Mouse (Mus musculus): ENCODE results near the gene Ppp1cc.
"Not testable (repeated sequence)": the region's sequence is repeated elsewhere in the genome, so short reads cannot be mapped to it uniquely, and the experiment has no call there.

Ppp1cc gene

DNA sequence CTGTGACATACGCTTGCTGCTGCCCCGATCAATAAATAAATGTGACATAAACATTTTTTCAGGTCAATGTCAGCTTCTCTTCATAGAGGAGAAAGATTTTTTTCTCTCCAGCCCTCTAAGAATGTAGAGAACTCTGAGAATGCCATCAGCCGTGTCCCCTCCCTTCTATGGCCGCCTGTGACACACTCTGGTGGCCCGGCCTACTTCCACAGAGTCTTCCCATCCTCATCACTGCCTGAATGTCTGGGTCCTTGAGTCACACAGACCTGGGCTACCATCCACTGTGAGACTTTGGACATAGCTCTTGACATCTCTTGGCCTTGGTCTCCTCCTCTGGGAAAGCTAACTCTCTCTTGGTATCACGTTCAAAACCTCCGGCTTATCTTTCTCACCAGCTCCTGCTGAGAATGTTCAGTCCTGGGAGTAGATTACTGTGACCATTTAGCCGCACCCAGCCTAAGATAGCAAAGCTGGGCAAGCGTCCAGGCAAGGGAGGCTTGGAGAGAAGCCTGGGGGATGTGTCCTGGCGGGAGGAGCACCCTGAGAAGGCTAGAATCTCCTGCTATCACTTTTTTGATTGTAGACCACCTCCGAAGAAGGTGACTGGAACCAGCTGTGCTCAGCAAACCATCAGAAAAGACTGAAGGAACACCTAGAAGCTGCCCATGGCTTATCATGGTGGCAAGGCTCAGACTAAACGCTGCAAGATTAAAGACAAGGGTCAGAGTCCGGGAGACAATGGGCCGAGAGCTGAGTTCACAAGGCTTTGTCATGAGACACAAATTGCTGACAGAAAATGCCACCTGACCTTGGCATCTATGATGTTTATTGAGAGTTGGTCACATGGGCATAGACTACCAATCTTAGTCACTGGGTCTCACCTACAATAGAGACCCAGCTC, 21.3 kb upstream of the Ppp1cc start:
- DNase-seq (ENCODE audit: low spot score in 2 of 2): no peak

DNA sequence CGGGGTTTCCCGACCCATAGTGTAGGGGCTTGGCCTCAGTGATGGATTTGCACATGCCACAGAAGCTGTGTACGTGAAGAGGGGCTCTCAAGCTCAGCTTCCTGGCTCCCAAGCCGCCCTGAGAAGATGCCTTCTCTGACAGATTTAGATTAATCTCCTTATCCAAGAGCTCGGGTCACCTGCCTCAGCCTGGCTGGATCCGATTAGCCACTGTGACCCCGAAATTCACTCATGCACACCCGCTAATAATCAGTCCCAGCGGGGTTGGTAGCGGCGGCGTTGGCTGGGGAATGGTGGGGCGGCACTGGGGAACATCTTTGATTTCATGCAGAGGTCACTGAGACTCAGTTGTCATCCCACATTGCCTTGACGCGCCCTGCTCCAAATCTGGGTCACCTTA, 19.2 kb upstream of the Ppp1cc start:
- DNase-seq (ENCODE audit: low spot score in 2 of 2): no peak

DNA sequence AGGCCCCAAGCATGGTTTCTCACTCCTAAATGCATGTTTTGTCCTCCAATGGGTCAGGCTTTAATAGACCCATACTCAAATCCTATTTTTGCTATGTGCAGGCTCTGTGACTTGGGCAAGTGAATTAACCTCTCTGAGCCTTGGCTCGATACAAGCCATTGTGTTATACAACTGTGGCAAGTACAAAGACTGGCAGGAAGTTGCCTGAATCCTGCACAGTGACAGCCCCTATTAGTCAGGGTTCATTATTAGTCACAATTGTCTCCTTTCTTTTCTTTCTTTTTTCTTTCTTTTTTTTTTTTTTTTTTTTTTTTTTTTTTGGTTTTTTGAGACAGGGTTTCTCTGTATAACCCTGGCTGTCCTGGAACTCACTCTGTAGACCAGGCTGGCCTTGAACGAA, 18.3 kb upstream of the Ppp1cc start:
- DNase-seq (ENCODE audit: low spot score in 2 of 2): not testable (repeated sequence)

DNA sequence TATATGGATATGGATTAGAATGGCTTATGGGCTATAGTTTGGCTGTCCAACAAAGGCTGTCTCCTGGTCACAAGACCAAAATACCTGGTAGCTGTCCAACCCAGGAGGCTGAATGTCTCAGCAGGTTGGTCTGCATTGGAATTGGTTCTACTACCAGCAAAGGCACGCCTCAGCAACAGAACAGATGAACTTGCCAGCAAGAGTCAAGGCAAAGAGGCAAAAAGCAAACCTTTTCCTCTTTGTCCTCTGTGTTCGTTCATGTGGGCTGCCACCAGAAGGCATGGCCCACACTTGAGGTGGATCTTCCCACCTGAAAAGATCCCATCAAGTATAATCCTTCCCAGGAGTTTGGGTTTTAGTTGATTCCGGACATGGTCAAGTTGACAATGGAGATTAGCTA, 17.4 kb upstream of the Ppp1cc start, which contains the start of gene Ccdc63:
Gene Ccdc63, minus strand, starts transcription at position 101 of the 400 bp plus-strand sequence.
- no peak for DNase-seq (ENCODE audit: low spot score in 2 of 2)

DNA sequence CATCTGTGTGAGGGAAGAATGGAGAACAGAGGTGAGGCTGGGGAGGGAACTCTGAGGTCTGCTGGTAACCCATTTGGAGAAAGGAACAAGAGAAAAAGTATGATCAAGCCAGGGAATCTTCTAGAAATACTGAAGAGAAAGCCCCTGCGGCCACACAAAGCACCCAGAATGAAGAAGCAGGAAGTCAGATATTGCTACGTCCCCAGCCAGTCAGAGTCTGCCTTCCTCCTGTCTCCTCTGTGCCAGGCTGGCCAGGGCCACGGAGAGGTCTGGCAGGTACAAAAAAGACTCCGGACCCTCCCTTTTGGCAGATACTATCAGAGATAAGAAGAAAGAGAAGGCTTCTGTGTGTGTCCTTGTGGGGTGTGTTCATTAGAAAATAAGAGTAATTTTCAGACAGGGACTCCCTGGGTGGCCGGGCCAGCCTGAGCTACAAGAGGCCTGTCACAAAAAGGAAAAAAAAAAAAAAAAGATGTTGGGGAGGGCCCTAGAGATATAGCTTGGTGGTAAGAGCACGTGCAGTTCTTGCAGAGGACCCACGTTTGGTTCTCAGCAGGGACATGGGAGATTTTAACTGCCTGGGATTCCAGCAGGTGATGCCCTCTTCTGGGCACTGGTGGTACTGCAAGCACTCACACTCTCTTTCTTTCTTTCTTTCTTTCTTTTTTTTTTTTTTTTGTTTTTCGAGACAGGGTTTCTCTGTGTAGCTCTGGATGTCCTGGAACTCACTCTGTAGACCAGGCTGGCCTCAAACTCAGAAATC, 15.7 kb upstream of the Ppp1cc start:
- DNase-seq (ENCODE audit: low spot score in 2 of 2): no peak

DNA sequence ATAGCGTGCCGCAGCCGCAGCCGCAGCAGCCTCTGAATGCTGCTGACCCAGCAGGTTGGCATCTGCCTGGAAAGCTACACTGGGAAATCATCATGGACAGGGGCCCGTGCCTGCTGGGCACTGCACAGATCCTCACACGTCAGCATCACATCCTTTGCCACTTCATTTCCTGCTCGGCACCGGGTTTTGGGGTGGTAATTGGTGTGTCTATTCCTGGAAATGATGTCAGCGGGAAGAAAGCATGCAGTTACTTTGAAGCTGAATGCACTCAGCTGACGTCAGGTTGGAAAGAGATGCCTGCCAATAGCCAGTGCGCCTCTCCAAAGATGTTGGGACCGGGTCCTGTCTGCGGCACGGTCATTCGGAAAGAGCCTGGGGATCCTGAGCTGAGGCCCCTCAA, 14.5 kb upstream of the Ppp1cc start:
- DNase-seq (ENCODE audit: low spot score in 2 of 2): peak in 1 of 2 experiments; percentile 55

DNA sequence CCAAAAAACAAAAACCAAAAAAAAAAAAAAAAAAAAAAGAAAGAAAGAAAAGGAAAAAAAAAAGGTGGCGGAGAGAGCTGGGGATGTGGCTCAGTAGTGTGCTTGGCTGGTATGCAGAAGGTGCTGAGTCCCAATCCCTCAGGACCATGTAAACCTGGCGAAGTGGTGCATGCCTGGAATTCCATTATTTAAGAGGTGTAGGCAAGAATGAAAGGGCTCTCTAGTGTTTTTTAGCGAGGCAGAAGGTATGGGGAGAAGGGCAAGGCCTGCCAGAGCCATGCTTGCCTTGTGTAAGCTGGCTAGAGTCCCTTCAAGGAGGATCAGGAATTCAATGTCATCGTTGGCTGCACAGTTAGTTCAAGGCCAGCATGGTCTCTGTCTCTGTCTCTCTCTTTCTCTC, 13.3 kb upstream of the Ppp1cc start:
- no peak for DNase-seq (ENCODE audit: low spot score in 2 of 2)

DNA sequence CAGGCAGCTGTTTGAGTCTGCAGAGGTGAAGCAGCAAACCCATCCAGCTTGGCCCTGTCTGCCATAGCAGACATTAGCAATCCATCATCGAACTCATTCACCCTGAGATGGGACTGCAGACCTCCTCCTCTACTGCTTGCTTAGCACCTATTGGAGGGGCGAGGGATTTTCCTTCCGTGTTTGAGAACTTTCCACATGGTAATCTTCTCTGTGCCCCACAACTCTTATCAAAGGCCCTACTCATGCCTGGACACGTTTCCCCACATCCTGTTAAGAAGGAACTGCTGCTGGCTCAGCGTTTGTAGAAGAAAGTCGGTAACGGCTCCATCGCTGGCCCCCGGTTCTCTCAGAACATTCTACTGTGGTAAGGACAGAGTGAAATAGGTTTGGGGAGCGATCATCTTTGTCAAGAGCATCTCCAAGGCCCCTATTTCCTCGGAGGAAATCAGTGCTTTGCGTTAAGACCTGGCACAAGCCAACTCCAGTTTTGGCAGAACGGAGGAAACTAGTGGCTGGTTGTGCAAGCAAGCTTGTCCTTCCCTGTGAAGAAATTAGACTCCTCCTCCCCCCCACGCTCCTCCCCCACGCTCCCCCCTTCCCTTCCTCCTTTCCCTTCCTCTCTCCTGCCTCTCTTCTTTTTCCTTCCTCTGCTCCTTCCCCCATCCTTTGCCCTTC, 12.6 kb upstream of the Ppp1cc start:
- DNase-seq (ENCODE audit: low spot score in 2 of 2): no peak

DNA sequence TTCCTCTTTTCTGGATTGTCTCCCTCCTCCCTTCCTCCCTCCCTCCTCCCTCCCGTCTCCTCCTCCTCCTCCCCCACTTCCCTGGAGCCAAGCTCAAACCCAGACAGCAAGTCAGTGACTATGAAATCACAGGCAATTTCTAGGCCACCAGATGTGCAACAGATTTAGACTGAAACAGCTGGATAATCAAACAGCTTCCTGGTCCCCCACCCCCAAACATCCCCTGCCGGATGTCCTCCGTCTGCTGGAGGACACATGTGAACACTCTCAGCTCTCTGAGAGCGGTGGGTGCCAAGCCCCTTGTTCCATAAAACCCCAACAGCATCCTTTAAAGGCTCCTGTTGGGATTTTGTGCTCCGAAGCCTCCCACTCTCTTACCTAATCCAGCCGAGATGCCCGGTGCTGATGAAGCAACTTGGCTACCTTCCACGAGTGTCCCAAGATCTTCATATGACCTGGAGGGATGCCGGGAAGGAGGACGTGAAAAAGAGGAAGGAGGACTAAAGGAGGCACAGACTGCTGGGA, 12.0 kb upstream of the Ppp1cc start:
- peak in 1 of 2 experiments; percentile 52 for DNase-seq (ENCODE audit: low spot score in 2 of 2)

DNA sequence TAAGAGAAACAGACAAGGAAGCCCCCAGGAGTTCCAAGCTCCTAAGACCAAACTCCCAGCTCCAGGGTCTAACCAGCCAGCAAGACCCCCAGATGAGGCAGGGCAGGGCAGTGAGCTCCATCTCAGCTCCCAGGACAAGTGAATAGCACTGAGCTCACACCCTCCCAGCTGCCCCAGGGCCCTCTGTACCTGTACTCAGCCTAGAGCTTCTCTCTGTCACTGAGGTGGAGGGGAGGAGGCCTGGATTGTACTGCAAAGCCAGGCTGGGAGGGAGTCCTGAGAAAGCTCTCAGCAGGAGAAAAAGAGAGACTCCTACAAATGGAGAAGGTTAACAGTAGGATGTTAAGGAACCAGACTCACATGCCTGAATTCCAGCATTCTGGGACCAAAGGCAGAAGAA, 11.5 kb upstream of the Ppp1cc start:
- DNase-seq (ENCODE audit: low spot score in 2 of 2): no peak

DNA sequence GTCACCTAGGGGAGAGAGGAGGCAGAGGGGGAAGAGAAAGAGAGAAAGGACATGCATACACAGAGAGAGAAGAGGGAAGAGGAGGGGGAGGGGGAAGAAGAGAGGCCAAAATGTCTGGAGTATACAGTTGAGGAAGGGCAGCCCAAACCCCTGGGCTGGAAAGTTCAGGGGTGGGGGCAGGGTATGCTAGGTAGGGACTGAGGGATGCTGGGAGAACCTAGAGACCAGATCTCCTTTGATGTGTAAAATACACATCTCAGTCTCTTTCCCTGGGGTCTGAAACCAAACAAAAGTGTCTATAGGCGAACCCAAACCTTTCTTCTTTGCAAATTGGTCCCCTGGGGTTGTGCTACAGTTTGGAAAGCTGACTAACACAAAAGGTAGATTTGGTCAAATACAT, 10.0 kb upstream of the Ppp1cc start:
- DNase-seq (ENCODE audit: low spot score in 2 of 2): no peak

DNA sequence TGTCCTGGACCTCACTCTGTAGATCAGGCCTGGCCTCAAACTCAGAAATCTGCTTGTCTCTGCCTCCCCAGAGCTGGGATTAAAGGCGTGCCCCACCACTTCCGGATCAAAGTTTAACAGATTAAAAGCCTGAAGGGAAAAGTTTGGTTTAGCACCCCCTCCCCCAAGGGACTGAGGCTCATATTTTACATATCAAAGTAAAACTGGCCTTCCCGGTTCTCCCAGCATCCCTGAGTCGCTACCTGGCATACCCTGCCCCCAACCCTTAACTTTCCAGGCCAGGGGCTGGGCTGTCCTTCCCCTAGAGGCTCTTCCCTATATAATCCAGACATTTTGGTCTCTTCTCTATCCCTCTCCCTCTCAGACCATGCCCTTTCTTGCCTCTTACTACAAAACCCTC, 8.8 kb upstream of the Ppp1cc start:
- DNase-seq (ENCODE audit: low spot score in 2 of 2): no peak

DNA sequence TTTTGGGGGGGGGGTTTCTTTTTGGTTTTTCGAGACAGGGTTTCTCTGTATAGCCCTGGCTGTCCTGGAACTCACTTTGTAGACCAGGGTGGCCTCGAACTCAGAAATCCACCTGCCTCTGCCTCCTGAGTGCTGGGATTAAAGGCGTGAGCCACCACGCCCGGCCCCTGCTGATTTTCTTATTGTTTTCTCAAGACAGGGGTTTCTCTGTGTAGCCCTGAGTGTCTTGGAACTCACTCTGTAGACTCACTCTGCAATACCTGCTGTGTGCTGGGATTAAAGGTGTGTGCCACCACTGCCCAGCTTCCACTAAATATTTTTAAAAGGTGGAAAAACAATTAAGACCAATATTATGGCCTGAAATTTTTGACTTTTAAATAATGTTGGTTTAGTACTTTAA, 5.6 kb upstream of the Ppp1cc start:
- not testable (repeated sequence) for DNase-seq (ENCODE audit: low spot score in 2 of 2)

DNA sequence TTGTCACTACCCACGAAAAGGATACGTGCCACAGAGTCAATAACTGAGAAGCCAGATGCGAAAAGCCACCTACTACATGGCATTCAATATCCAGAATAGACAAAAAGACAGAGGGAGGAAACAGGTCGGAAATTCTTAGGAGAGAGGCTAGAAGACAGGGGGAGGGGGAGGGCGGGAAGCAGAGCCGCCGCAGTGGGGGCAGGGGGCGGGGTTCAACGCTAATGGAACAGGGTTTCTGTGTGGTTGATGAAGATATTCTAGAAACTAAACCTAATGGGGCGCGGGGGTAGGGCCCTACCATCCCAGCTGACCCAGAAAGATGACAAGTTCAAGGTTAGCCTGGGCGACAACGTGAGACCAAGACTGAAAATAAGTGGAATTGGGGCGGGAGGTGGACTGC, 4.1 kb upstream of the Ppp1cc start:
- DNase-seq (ENCODE audit: low spot score in 2 of 2): no peak

DNA sequence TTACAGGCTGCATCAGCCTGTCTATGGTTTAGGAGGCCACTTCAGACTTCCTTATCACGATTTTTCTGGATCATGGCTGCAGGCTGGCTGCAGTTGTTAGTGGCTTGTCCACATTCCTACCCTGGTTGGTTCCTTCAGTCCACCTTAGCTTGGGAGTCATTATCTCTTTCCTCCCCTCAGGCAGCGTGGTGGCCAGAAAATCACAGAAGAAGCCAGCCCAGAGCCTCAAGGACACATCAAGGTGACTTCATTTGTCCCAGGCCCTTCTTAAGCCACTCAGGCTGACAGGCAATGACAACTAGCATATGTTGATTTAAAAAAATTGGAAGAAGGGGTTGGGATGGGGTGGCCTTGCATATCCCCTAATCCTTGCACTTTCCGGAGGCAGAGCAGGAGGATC, 3.3 kb upstream of the Ppp1cc start:
- DNase-seq (ENCODE audit: low spot score in 2 of 2): no peak

DNA sequence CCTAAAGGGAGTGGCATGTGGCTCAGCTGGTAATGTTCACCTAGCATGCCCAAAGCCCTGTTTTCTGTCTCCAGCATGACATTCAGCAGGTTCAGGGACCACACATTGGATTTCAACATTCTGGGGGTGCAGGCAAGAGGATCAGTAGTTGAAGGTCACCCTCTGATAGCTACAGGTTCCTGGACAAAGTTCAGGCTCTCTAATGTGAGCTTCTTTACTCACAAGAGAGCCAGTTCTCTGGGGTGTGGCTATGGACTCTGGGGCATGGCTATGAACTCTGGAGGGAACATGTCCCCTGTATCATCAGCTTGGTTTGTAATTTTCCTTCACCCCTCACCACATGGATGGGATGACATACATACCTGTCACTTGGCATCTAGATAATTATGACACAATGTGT, 2.5 kb upstream of the Ppp1cc start:
- DNase-seq (ENCODE audit: low spot score in 2 of 2): no peak

DNA sequence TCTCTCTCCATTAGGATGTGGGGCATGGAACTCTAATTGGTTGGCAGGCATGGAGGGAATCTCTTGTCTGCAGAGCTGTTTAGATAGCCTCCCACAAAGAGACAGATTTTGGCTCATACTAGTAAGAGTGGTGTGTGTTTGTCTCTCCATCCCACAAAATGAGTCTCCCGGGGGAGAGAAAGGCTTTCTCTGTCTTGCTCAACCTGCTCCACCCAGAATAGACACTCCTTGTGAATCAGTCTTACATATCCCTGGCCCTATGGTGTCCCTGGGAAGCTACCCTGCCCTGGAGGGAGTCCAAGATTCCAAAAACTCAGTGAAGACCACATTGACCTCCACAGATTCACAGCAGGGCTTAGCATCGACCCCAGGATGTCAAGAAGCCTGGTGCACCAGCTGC, 1.6 kb upstream of the Ppp1cc start:
- DNase-seq (ENCODE audit: low spot score in 2 of 2): no peak

DNA sequence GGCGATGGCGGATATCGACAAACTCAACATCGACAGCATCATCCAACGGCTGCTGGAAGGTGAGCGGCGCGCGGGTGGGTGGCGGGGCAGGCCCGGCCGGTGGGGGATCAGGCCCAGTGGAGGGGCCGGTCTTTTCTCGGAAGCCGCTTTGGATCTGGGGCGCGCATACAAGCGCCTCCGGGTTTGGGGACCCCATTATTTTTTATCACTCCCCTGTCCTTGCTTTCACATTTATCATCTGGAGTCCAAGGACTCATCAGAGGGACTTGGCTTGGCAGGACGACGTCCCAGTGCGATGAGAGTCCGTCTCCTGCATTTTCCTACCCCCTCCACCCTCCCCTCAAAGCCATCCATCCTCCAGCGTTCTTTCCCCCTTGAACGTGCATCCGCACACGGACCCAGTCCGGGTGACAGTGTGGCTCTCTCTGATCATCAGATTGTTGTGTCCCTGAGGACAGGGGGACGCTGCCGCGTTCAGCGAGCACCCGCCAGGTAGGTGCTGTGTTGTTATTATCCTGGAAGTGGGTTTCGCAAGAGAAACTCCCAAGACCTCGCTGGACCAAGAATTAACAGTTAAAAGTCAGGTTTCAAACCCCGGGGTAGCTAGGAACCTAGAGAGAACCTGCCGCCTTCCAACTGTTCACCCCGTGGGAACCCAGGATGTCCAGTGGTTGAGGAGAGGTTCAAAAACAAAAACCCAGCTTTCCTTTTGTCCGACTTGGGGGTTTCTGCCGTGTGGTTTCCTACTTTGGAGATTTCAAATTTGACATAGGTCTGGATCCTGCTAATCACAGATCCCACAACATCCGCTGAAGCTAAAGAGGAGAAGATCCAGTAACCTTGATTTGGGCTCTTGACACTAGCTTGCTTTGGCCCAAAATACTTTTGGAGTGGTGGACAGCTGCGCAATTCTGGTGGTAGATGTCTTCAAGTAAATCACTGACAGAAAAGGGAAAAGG, 758 bp downstream of the Ppp1cc start:
- DNase-seq (ENCODE audit: low spot score in 2 of 2): peak in 1 of 2 experiments; percentile 6

DNA sequence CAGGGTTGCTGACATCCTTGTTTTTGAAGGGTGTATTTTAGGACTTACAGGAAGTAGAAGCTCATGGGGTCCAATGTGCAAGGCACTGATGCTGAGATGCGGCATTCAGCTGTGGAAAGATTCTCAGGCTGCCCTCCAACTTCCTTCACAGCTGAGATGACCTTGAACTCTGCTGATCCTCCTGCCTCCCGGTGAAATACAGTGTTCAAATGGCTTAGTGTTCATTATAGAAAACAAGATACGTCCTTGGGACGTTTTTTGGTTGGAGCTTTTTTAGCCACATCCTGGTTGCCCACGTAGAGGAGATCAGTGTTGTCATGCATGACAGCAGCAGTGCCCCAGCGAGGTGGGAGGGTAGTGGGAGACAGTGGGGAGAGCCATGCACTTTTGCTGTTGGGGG, 5.1 kb downstream of the Ppp1cc start:
- DNase-seq (ENCODE audit: low spot score in 2 of 2): no peak

DNA sequence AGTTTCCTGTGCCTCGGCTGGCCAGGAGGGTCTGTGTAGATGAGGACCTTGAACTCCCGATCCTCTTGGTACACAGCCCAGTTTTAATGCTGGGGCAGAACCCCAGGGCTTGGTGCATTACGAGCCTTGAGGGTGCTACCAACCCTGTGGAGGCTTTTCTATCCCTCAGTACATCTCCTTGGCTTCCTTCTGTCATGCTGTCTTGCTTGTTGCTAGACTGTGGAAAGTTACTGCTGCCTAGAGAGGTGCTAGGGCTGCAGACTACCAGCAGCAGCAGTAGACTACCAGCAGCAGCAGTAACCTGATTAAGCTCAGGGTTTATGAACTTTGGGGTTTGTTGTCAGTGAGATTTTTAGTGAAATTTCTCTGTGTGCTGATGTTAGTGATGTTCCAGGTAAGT, 5.9 kb downstream of the Ppp1cc start:
- DNase-seq (ENCODE audit: low spot score in 2 of 2): no peak
